Mouse (Mus musculus): ENCODE results near the gene Tenm4. TPM values are rescaled to one million over a fixed set of nuclear protein-coding genes. Genes with fewer than 3 reads are reported as not detected.

The Tenm4 gene
- polyA plus RNA-seq, 1 experiment from 2014 or later = 4.6 TPM

GRCm38 (mm10) chr7:96649171-96649570 lies 478.1 kb downstream of the Tenm4 start:
- no peaks in the 10 kb centered on the region for H3K4me1 ChIP-seq (replicated peaks; ENCODE audit: control insufficient read depth, insufficient read depth, low read length)
- H3K4me2 ChIP-seq (replicated peaks; ENCODE audit: low read depth) = no peak overlapping the region
- H3K9ac ChIP-seq (ENCODE audit: low read depth, low read length) = no peak overlapping the region
- no peaks in the 10 kb centered on the region for H3K9me3 ChIP-seq (ENCODE audit: control insufficient read depth)
- no peak for TF ChIP-seq CTCF (IDR thresholded peaks at IDR 0.05; ENCODE audit: low read depth)
- no peak for ATAC-seq
- no peaks in the 10 kb centered on the region for H3K36me3 ChIP-seq (ENCODE audit: control insufficient read depth, insufficient read depth)
- H3K4me3 ChIP-seq (ENCODE audit: low read depth, low read length) = no peak overlapping the region
- H3K27ac ChIP-seq (ENCODE audit: low read depth, low read length) = no peak overlapping the region
- H3K27me3 ChIP-seq (replicated peaks; ENCODE audit: control insufficient read depth, insufficient read depth, low read length) = no peaks in the 10 kb centered on the region
- WGBS = 88% methylated on average over 7 of the region's 7 CpGs

GRCm38 (mm10) chr7:96650435-96650834 lies 479.4 kb downstream of the Tenm4 start:
- H3K4me3 ChIP-seq (ENCODE audit: low read depth, low read length) = no peak overlapping the region
- H3K27me3 ChIP-seq (replicated peaks; ENCODE audit: control insufficient read depth, insufficient read depth, low read length) = no peaks in the 10 kb centered on the region
- no peaks in the 10 kb centered on the region for H3K36me3 ChIP-seq (ENCODE audit: control insufficient read depth, insufficient read depth)
- H3K9ac ChIP-seq (ENCODE audit: low read depth, low read length) = no peak overlapping the region
- TF ChIP-seq CTCF (IDR thresholded peaks at IDR 0.05; ENCODE audit: low read depth) = no peak
- H3K4me1 ChIP-seq (replicated peaks; ENCODE audit: control insufficient read depth, insufficient read depth, low read length) = no peaks in the 10 kb centered on the region
- H3K4me2 ChIP-seq (replicated peaks; ENCODE audit: low read depth) = no peak overlapping the region
- no peak for ATAC-seq
- no peak overlapping the region for H3K27ac ChIP-seq (ENCODE audit: low read depth, low read length)
- no peaks in the 10 kb centered on the region for H3K9me3 ChIP-seq (ENCODE audit: control insufficient read depth)
- WGBS = 49% methylated on average over 2 of the region's 2 CpGs

GRCm38 (mm10) chr7:96651055-96651454 lies 480.0 kb downstream of the Tenm4 start:
- Histone ChIP-seq H3K9ac (ENCODE audit: low read depth, low read length) (no peak overlapping the region), H3K9me3 (ENCODE audit: control insufficient read depth) (no peaks in the 10 kb centered on the region), H3K4me3 (ENCODE audit: low read depth, low read length) (no peak overlapping the region), H3K4me1 (replicated peaks; ENCODE audit: control insufficient read depth, insufficient read depth, low read length) (no peaks in the 10 kb centered on the region), H3K27ac (ENCODE audit: low read depth, low read length) (no peak overlapping the region), H3K4me2 (replicated peaks; ENCODE audit: low read depth) (no peak overlapping the region), H3K27me3 (replicated peaks; ENCODE audit: control insufficient read depth, insufficient read depth, low read length) (no peaks in the 10 kb centered on the region), H3K36me3 (ENCODE audit: control insufficient read depth, insufficient read depth) (no peaks in the 10 kb centered on the region)
- 56% methylated on average over 6 of the region's 6 CpGs for WGBS
- TF ChIP-seq CTCF (IDR thresholded peaks at IDR 0.05; ENCODE audit: low read depth) = no peak
- no peak for ATAC-seq

- Histone ChIP-seq H3K4me3 (ENCODE audit: low read depth, low read length) (no peak overlapping the region), H3K9ac (ENCODE audit: low read depth, low read length) (no peak overlapping the region), H3K27me3 (replicated peaks; ENCODE audit: control insufficient read depth, insufficient read depth, low read length) (no peaks in the 10 kb centered on the region), H3K27ac (ENCODE audit: low read depth, low read length) (no peak overlapping the region), H3K9me3 (ENCODE audit: control insufficient read depth) (no peaks in the 10 kb centered on the region), H3K36me3 (ENCODE audit: control insufficient read depth, insufficient read depth) (no peaks in the 10 kb centered on the region), H3K4me1 (replicated peaks; ENCODE audit: control insufficient read depth, insufficient read depth, low read length) (no peaks in the 10 kb centered on the region), H3K4me2 (replicated peaks; ENCODE audit: low read depth) (no peak overlapping the region)
- no peak for ATAC-seq
- WGBS = 56% methylated on average over 6 of the region's 6 CpGs
- no peak for TF ChIP-seq CTCF (IDR thresholded peaks at IDR 0.05; ENCODE audit: low read depth)
Measured at GRCm38 (mm10) chr7:96651626-96652341, 480.7 kb downstream of the Tenm4 start.

GRCm38 (mm10) chr7:96652844-96653243 lies 481.8 kb downstream of the Tenm4 start:
- Histone ChIP-seq H3K4me3 (ENCODE audit: low read depth, low read length) (no peak overlapping the region), H3K27me3 (replicated peaks; ENCODE audit: control insufficient read depth, insufficient read depth, low read length) (no peaks in the 10 kb centered on the region), H3K27ac (ENCODE audit: low read depth, low read length) (no peak overlapping the region), H3K36me3 (ENCODE audit: control insufficient read depth, insufficient read depth) (no peaks in the 10 kb centered on the region), H3K9ac (ENCODE audit: low read depth, low read length) (no peak overlapping the region), H3K4me2 (replicated peaks; ENCODE audit: low read depth) (no peak overlapping the region), H3K9me3 (ENCODE audit: control insufficient read depth) (no peaks in the 10 kb centered on the region), H3K4me1 (replicated peaks; ENCODE audit: control insufficient read depth, insufficient read depth, low read length) (no peaks in the 10 kb centered on the region)
- no peak for ATAC-seq
- no peak for TF ChIP-seq CTCF (IDR thresholded peaks at IDR 0.05; ENCODE audit: low read depth)
- 24% methylated on average over 3 of the region's 3 CpGs for WGBS

- Histone ChIP-seq H3K9me3 (ENCODE audit: control insufficient read depth) (no peaks in the 10 kb centered on the region), H3K4me3 (ENCODE audit: low read depth, low read length) (no peak overlapping the region), H3K4me1 (replicated peaks; ENCODE audit: control insufficient read depth, insufficient read depth, low read length) (no peaks in the 10 kb centered on the region), H3K27ac (ENCODE audit: low read depth, low read length) (no peak overlapping the region), H3K36me3 (ENCODE audit: control insufficient read depth, insufficient read depth) (no peaks in the 10 kb centered on the region), H3K9ac (ENCODE audit: low read depth, low read length) (no peak overlapping the region), H3K4me2 (replicated peaks; ENCODE audit: low read depth) (no peak overlapping the region), H3K27me3 (replicated peaks; ENCODE audit: control insufficient read depth, insufficient read depth, low read length) (no peaks in the 10 kb centered on the region)
- peak; percentile 23; the same call in 1 of the 2 replicates for TF ChIP-seq CTCF (IDR thresholded peaks at IDR 0.05; ENCODE audit: low read depth)
- no peak for ATAC-seq
- 61% methylated on average over 2 of the region's 2 CpGs for WGBS
Measured at GRCm38 (mm10) chr7:96654206-96654605, 483.2 kb downstream of the Tenm4 start.
